Mouse (Mus musculus) MEL (cell line): ENCODE results near the gene N4bp2l2.

Experiments used
- CHD1 ChIP-seq: IDR thresholded peaks from 2 replicates; pipeline ENCODE4 v1.6.1; 2012; ENCODE audit warnings: low read depth, mild to moderate bottlenecking, inconsistent platforms, low read length, improper control_type of control experiment
- CTCF ChIP-seq, 3 experiments: IDR thresholded peaks in 2 of 3; conservative IDR thresholded peaks in 1 of 3; 2 replicates each; pipeline ENCODE4 v1.5.1; 2011 to 2012; ENCODE audit warnings: low read length in 3 of 3, low read depth in 2 of 3, mild to moderate bottlenecking in 2 of 3, improper control_type of control experiment in 1 of 3, inconsistent platforms in 1 of 3, mixed read lengths in 1 of 3, moderate library complexity in 1 of 3; ENCODE audit not compliant: control insufficient read depth in 1 of 3, insufficient read depth in 1 of 3, poor library complexity in 1 of 3, severe bottlenecking in 1 of 3
- E2F4 ChIP-seq: IDR thresholded peaks from 2 replicates; pipeline ENCODE4 v1.6.1; 2011; ENCODE audit warnings: low read depth, low read length, improper control_type of control experiment, borderline replicate concordance
- EP300 ChIP-seq, 2 experiments: IDR thresholded peaks; 2 replicates each; pipeline ENCODE4 v1.6.1; 2011; ENCODE audit warnings: improper control_type of control experiment in 2 of 2, low read length in 2 of 2, low read depth in 1 of 2, mild to moderate bottlenecking in 1 of 2
- ETS1 ChIP-seq: IDR thresholded peaks from 2 replicates; pipeline ENCODE4 v1.6.1; 2012; ENCODE audit warnings: low read depth, mild to moderate bottlenecking, inconsistent platforms, low read length, improper control_type of control experiment, moderate library complexity
- HCFC1 ChIP-seq: IDR thresholded peaks from 2 replicates; pipeline ENCODE4 v1.6.1; 2012; ENCODE audit warnings: low read depth, mild to moderate bottlenecking, inconsistent platforms, low read length, improper control_type of control experiment, moderate library complexity
- RCOR1 ChIP-seq: IDR thresholded peaks from 2 replicates; pipeline ENCODE4 v1.6.1; 2012; ENCODE audit warnings: low read depth, mild to moderate bottlenecking, inconsistent platforms, low read length, improper control_type of control experiment
- SMC3 ChIP-seq: IDR thresholded peaks from 2 replicates; pipeline ENCODE4 v1.6.1; 2011; ENCODE audit warnings: low read depth, low read length, improper control_type of control experiment
- TAL1 ChIP-seq: IDR thresholded peaks from 2 replicates; pipeline ENCODE4 v1.6.1; 2012; ENCODE audit warnings: mild to moderate bottlenecking, inconsistent platforms, low read length, moderate library complexity, mixed read lengths
- TCF12 ChIP-seq: IDR thresholded peaks from 2 replicates; pipeline ENCODE4 v1.6.1; 2014; ENCODE audit warnings: low read depth, mild to moderate bottlenecking, inconsistent platforms, low read length, improper control_type of control experiment, moderate library complexity
- UBTF ChIP-seq: IDR thresholded peaks from 2 replicates; pipeline ENCODE4 v1.6.1; 2012; ENCODE audit warnings: low read depth, mild to moderate bottlenecking, inconsistent platforms, low read length, improper control_type of control experiment, moderate library complexity, borderline replicate concordance; ENCODE audit not compliant: insufficient read depth

GRCm38 (mm10) chr5:150616731-150617130 is 49.3 kb downstream of the N4bp2l2 start:
- TF ChIP-seq CHD1 (no peak), CTCF (IDR thresholded peaks at IDR 0.05 in 2 of 3, conservative IDR thresholded peaks at IDR 0.05 in 1 of 3; ENCODE audit: control insufficient read depth in 1 of 3, insufficient read depth in 1 of 3, low read depth in 2 of 3, low read length in 3 of 3, poor library complexity in 1 of 3, severe bottlenecking in 1 of 3) (no peak), TCF12 (no peak), UBTF (no peak), TAL1 (no peak), HCFC1 (no peak), ETS1 (no peak), EP300 (IDR thresholded peaks at IDR 0.05; ENCODE audit: low read depth in 1 of 2, low read length in 2 of 2) (no peak), E2F4 (no peak), SMC3 (no peak), RCOR1 (no peak)
